Mouse (Mus musculus) MEL (cell line): ENCODE data around the gene Uspl1. TPM values are rescaled to one million over a fixed set of nuclear protein-coding genes. Genes with fewer than 3 reads are reported as not detected.

ENCODE experiments used
- DNase-seq: peaks from one replicate; pipeline ENCODE4 v3.0.0; 2011; ENCODE audit warnings: low read depth, low spot score
- H3K27ac ChIP-seq: 2 replicates; pipeline ENCODE4 v1.5.1; 2012; ENCODE audit warnings: low read depth, mild to moderate bottlenecking, control low read depth, low read length, moderate library complexity; ENCODE audit not compliant: control insufficient read depth
- H3K27me3 ChIP-seq, 2 experiments: fragments of 150-350 bp in 1 of 2; sonication (generic) in 1 of 2; 2 replicates each; pipeline ENCODE4 v1.6.1; 2012; ENCODE audit warnings: low read length in 2 of 2, mild to moderate bottlenecking in 2 of 2, improper control_type of control experiment in 1 of 2, moderate library complexity in 1 of 2; ENCODE audit not compliant: insufficient read depth in 2 of 2, control insufficient read depth in 1 of 2
- H3K36me3 ChIP-seq, 2 experiments: 2 replicates each; pipeline ENCODE4 v1.6.1; 2012 to 2014; ENCODE audit warnings: low read length in 2 of 2, improper control_type of control experiment in 1 of 2, inconsistent platforms in 1 of 2, mild to moderate bottlenecking in 1 of 2; ENCODE audit not compliant: insufficient read depth in 2 of 2, control insufficient read depth in 1 of 2
- H3K4me1 ChIP-seq, 2 experiments: fragments of 150-350 bp in 1 of 2; sonication (generic) in 1 of 2; 2 replicates each; pipeline ENCODE4 v1.6.1; 2012; ENCODE audit warnings: low read length in 2 of 2, improper control_type of control experiment in 1 of 2, mild to moderate bottlenecking in 1 of 2; ENCODE audit not compliant: insufficient read depth in 2 of 2, control insufficient read depth in 1 of 2
- H3K4me3 ChIP-seq, 2 experiments: fragments of 150-350 bp in 1 of 2; sonication (generic) in 1 of 2; 2 replicates each; pipeline ENCODE4 v1.5.1; 2012; ENCODE audit warnings: low read depth in 2 of 2, low read length in 2 of 2, mild to moderate bottlenecking in 2 of 2, moderate library complexity in 2 of 2, control low read depth in 1 of 2, improper control_type of control experiment in 1 of 2; ENCODE audit not compliant: control insufficient read depth in 1 of 2, insufficient read depth in 1 of 2
- H3K79me2 ChIP-seq: 2 replicates; pipeline ENCODE4 v1.6.1; 2012; ENCODE audit warnings: mild to moderate bottlenecking, low read length, moderate library complexity; ENCODE audit not compliant: control insufficient read depth, poor library complexity, insufficient read depth
- H3K9ac ChIP-seq: 2 replicates; pipeline ENCODE4 v1.6.1; 2012; ENCODE audit warnings: low read depth, mild to moderate bottlenecking, control low read depth, low read length, moderate library complexity; ENCODE audit not compliant: control insufficient read depth, poor library complexity, severe bottlenecking
- H3K9me3 ChIP-seq: fragments of 150-350 bp; sonication (generic); replicated peaks from 2 replicates; pipeline ENCODE4 v1.6.1; 2012; ENCODE audit warnings: mild to moderate bottlenecking, low read length, improper control_type of control experiment, moderate library complexity; ENCODE audit not compliant: insufficient read depth
- BHLHE40 ChIP-seq: IDR thresholded peaks from 2 replicates; pipeline ENCODE4 v1.6.1; 2012; ENCODE audit warnings: low read depth, mild to moderate bottlenecking, inconsistent platforms, low read length, improper control_type of control experiment, borderline replicate concordance
- CHD1 ChIP-seq: IDR thresholded peaks from 2 replicates; pipeline ENCODE4 v1.6.1; 2012; ENCODE audit warnings: low read depth, mild to moderate bottlenecking, inconsistent platforms, low read length, improper control_type of control experiment
- E2F4 ChIP-seq: IDR thresholded peaks from 2 replicates; pipeline ENCODE4 v1.6.1; 2011; ENCODE audit warnings: low read depth, low read length, improper control_type of control experiment, borderline replicate concordance
- ELF1 ChIP-seq: IDR thresholded peaks from 2 replicates; pipeline ENCODE4 v1.6.1; 2014; ENCODE audit warnings: low read depth, mild to moderate bottlenecking, inconsistent platforms, low read length, improper control_type of control experiment, moderate library complexity
- GABPA ChIP-seq: IDR thresholded peaks from 2 replicates; pipeline ENCODE4 v1.6.1; 2012; ENCODE audit warnings: low read depth, mild to moderate bottlenecking, inconsistent platforms, low read length, improper control_type of control experiment, moderate library complexity
- GATA1 ChIP-seq: IDR thresholded peaks from 2 replicates; pipeline ENCODE4 v1.6.1; 2011; ENCODE audit warnings: low read depth, low read length, improper control_type of control experiment
- HCFC1 ChIP-seq: IDR thresholded peaks from 2 replicates; pipeline ENCODE4 v1.6.1; 2012; ENCODE audit warnings: low read depth, mild to moderate bottlenecking, inconsistent platforms, low read length, improper control_type of control experiment, moderate library complexity
- KAT2A ChIP-seq: conservative IDR thresholded peaks from 2 replicates; pipeline ENCODE4 v1.6.1; 2012; ENCODE audit warnings: low read depth, low read length, improper control_type of control experiment, inconsistent platforms
- MAFK ChIP-seq: IDR thresholded peaks from 2 replicates; pipeline ENCODE4 v1.6.1; 2011; ENCODE audit warnings: low read depth, mild to moderate bottlenecking, low read length, improper control_type of control experiment, borderline replicate concordance
- MAZ ChIP-seq: IDR thresholded peaks from 2 replicates; pipeline ENCODE4 v1.6.1; 2012; ENCODE audit warnings: low read depth, mild to moderate bottlenecking, inconsistent platforms, low read length, improper control_type of control experiment
- MEF2A ChIP-seq: IDR thresholded peaks from 2 replicates; pipeline ENCODE4 v1.6.1; 2014; ENCODE audit warnings: low read depth, mild to moderate bottlenecking, inconsistent platforms, low read length, improper control_type of control experiment; ENCODE audit not compliant: poor library complexity, insufficient replicate concordance, severe bottlenecking; ENCODE audit errors: extremely low read depth
- MXI1 ChIP-seq: IDR thresholded peaks from 2 replicates; pipeline ENCODE4 v1.6.1; 2011; ENCODE audit warnings: mild to moderate bottlenecking, low read depth, low read length, improper control_type of control experiment
- MYC ChIP-seq: IDR thresholded peaks from 2 replicates; pipeline ENCODE4 v1.6.1; 2011; ENCODE audit warnings: low read depth, mild to moderate bottlenecking, low read length, improper control_type of control experiment, moderate library complexity
- NELFE ChIP-seq: IDR thresholded peaks from 2 replicates; pipeline ENCODE4 v1.6.1; 2011; ENCODE audit warnings: low read depth, low read length, improper control_type of control experiment
- NRF1 ChIP-seq: IDR thresholded peaks from 2 replicates; pipeline ENCODE4 v1.6.1; 2014; ENCODE audit warnings: low read depth, mild to moderate bottlenecking, inconsistent platforms, low read length, improper control_type of control experiment, moderate library complexity; ENCODE audit not compliant: poor library complexity, insufficient read depth, severe bottlenecking
- POLR2A ChIP-seq, 2 experiments: IDR thresholded peaks; 2 replicates each; pipeline ENCODE4 v1.6.1; 2011 to 2012; ENCODE audit warnings: low read length in 2 of 2, mild to moderate bottlenecking in 2 of 2, control low read depth in 1 of 2, improper control_type of control experiment in 1 of 2, low read depth in 1 of 2, moderate library complexity in 1 of 2; ENCODE audit not compliant: control insufficient read depth in 1 of 2, insufficient read depth in 1 of 2, poor library complexity in 1 of 2
- POLR2AphosphoS2 ChIP-seq: IDR thresholded peaks from 2 replicates; pipeline ENCODE4 v1.6.1; 2011; ENCODE audit warnings: low read length, improper control_type of control experiment
- POLR2AphosphoS5 ChIP-seq: IDR thresholded peaks from 2 replicates; pipeline ENCODE4 v1.6.1; 2012; ENCODE audit warnings: low read depth, borderline replicate concordance, mild to moderate bottlenecking, inconsistent platforms, low read length, moderate library complexity, mixed read lengths
- RAD21 ChIP-seq: IDR thresholded peaks from 2 replicates; pipeline ENCODE4 v1.6.1; 2011; ENCODE audit warnings: mild to moderate bottlenecking, low read depth, low read length, improper control_type of control experiment
- RCOR1 ChIP-seq: IDR thresholded peaks from 2 replicates; pipeline ENCODE4 v1.6.1; 2012; ENCODE audit warnings: low read depth, mild to moderate bottlenecking, inconsistent platforms, low read length, improper control_type of control experiment
- SIN3A ChIP-seq: IDR thresholded peaks from 2 replicates; pipeline ENCODE4 v1.6.1; 2012; ENCODE audit warnings: low read length, improper control_type of control experiment, inconsistent platforms
- SMC3 ChIP-seq: IDR thresholded peaks from 2 replicates; pipeline ENCODE4 v1.6.1; 2011; ENCODE audit warnings: low read depth, low read length, improper control_type of control experiment
- TBP ChIP-seq: IDR thresholded peaks from 2 replicates; pipeline ENCODE4 v1.8.0; 2011; ENCODE audit warnings: low read depth, low read length, improper control_type of control experiment
- TCF12 ChIP-seq: IDR thresholded peaks from 2 replicates; pipeline ENCODE4 v1.6.1; 2014; ENCODE audit warnings: low read depth, mild to moderate bottlenecking, inconsistent platforms, low read length, improper control_type of control experiment, moderate library complexity
- UBTF ChIP-seq: IDR thresholded peaks from 2 replicates; pipeline ENCODE4 v1.6.1; 2012; ENCODE audit warnings: low read depth, mild to moderate bottlenecking, inconsistent platforms, low read length, improper control_type of control experiment, moderate library complexity, borderline replicate concordance; ENCODE audit not compliant: insufficient read depth
- USF1 ChIP-seq: IDR thresholded peaks from 2 replicates; pipeline ENCODE4 v1.6.1; 2014; ENCODE audit warnings: low read depth, mild to moderate bottlenecking, inconsistent platforms, low read length, improper control_type of control experiment, moderate library complexity
- ZC3H11A ChIP-seq: IDR thresholded peaks from 2 replicates; pipeline ENCODE4 v1.6.1; 2012; ENCODE audit warnings: low read depth, mild to moderate bottlenecking, inconsistent platforms, low read length, improper control_type of control experiment
- ZKSCAN1 ChIP-seq: IDR thresholded peaks from 2 replicates; pipeline ENCODE4 v1.6.1; 2012; ENCODE audit warnings: low read depth, mild to moderate bottlenecking, inconsistent platforms, low read length, improper control_type of control experiment, moderate library complexity
- ZMIZ1 ChIP-seq: IDR thresholded peaks from 2 replicates; pipeline ENCODE4 v1.6.1; 2012; ENCODE audit warnings: low read depth, mild to moderate bottlenecking, inconsistent platforms, low read length, improper control_type of control experiment, moderate library complexity
- ZNF384 ChIP-seq: IDR thresholded peaks from 2 replicates; pipeline ENCODE4 v1.6.1; 2012; ENCODE audit warnings: low read depth, mild to moderate bottlenecking, inconsistent platforms, low read length, improper control_type of control experiment
- polyA plus RNA-seq, 2 experiments: library from polyadenylated mRNA; stranded (reverse) in 1 of 2; unstranded in 1 of 2; fragments of >175 nt in 1 of 2; fragments of >200 nt in 1 of 2; gene quantifications; 2 replicates each; pipeline versions ENCODE4 v1.2.1 to v1.2.4; 2012; ENCODE audit warnings: low replicate concordance in 2 of 2, low read depth in 1 of 2; ENCODE audit not compliant: insufficient read length in 2 of 2, insufficient read depth in 1 of 2, missing spikeins in 1 of 2
- total RNA-seq: library from RNA; depleted of rRNA; stranded (reverse); fragments of 300-350 nt; gene quantifications from 2 replicates; pipeline ENCODE4 v1.2.3, GENCODE M21; 2012

Gene Uspl1
- total and polyA plus RNA-seq, 3 experiments, result 68.5 to 179 (median 94.4) TPM

DNA sequence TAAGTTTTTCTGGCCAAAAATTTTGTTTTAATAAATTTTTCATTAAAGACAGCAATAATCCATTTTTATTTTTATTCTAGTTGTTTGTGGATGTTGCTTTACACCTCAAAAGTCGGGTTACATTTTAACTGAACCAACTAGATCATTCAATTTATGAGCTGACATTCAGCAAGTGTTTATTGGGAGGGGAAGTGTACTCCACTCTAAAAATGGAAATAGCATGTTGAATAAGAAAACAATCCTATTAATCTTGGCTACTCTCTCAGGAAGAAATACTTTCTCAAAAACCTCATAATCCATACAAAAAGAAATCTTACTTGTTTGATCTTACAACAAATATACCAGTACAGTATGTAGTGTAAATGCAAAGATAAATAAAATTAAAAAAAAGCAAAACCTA, 1.0 kb upstream of the Uspl1 start:
- peaks cover 38% of the 10 kb centered on the region for H3K79me2 ChIP-seq
- DNase-seq, result peak; percentile 56
- TF ChIP-seq POLR2A (IDR thresholded peaks at IDR 0.05; ENCODE audit: control insufficient read depth in 1 of 2, insufficient read depth in 1 of 2, low read depth in 1 of 2, low read length in 2 of 2, poor library complexity in 1 of 2) (no peak), UBTF (no peak), TBP (no peak), HCFC1 (no peak), CHD1 (no peak; the same call in 1 of the 2 replicates), MAZ (peak; percentile 59; the same call in 1 of the 2 replicates)
- peak overlapping the region; percentile 89 for H3K9ac ChIP-seq
- H3K4me3 ChIP-seq, result peak overlapping the region; percentile 65 to 80
- peak overlapping the region; percentile 94 for H3K27ac ChIP-seq
- H3K27me3 ChIP-seq, result no peaks in the 10 kb centered on the region
- H3K36me3 ChIP-seq, result peaks cover 14 to 52% of the 10 kb centered on the region in 2 experiments
- no peaks in the 10 kb centered on the region for H3K9me3 ChIP-seq
- peaks cover 19 to 28% of the 10 kb centered on the region in 2 experiments for H3K4me1 ChIP-seq

DNA sequence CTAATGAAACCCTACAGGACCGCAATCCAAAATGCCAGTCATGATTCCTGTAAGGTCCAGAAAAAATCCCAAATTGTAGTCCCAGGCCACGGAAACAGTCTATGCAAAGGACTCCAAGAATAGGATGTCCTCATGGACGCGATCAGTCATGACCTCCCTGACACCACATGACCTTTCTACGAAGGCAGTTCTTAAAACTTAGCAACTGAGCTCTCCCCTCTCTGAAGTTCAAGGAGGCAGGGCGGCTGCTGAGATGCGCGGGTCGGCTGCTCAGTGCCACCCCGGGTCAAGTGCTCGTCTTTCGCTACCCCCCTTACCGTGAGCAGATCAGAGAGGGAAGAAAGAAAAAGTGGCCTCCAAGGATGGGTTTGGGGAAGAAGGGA, 438 bp upstream of the Uspl1 start:
- no peak for DNase-seq
- Histone ChIP-seq H3K27ac (peak overlapping the region; percentile 94), H3K36me3 (peaks cover 20 to 50% of the 10 kb centered on the region in 2 experiments), H3K4me1 (peaks cover 16 to 23% of the 10 kb centered on the region in 2 experiments), H3K27me3 (no peaks in the 10 kb centered on the region), H3K9me3 (no peaks in the 10 kb centered on the region), H3K4me3 (peak overlapping the region; percentile 65 to 80), H3K9ac (peak overlapping the region; percentile 89), H3K79me2 (peaks cover 38% of the 10 kb centered on the region)
- TF ChIP-seq TCF12, result no peak; the same call in 1 of the 2 replicates
- no peak for TF ChIP-seq NELFE
- no peak; the same call in 1 of the 2 replicates for TF ChIP-seq ZNF384
- TF ChIP-seq MAZ, result no peak
- no peak for TF ChIP-seq NRF1
- TF ChIP-seq USF1, result peak; percentile 75
- TF ChIP-seq MAFK, result 0 out of 2 replicates have a peak, but pooled peaks have one; percentile 12
- TF ChIP-seq MXI1, result peak; percentile 68; the same call in 1 of the 2 replicates
- no peak; a peak in 1 of 4 replicates for TF ChIP-seq POLR2A (IDR thresholded peaks at IDR 0.05; ENCODE audit: control insufficient read depth in 1 of 2, insufficient read depth in 1 of 2, low read depth in 1 of 2, low read length in 2 of 2, poor library complexity in 1 of 2)
- peak; percentile 49; the same call in 1 of the 2 replicates for TF ChIP-seq RCOR1
- no peak for TF ChIP-seq ZKSCAN1
- TF ChIP-seq BHLHE40, result no peak
- peak; percentile 75 for TF ChIP-seq MYC
- peak; percentile 15; the same call in 1 of the 2 replicates for TF ChIP-seq SMC3
- TF ChIP-seq POLR2AphosphoS2, result no peak
- TF ChIP-seq CHD1, result no peak; the same call in none of the 2 replicates
- TF ChIP-seq MEF2A, result no peak
- 0 out of 2 replicates have a peak, but pooled peaks have one; percentile 24 for TF ChIP-seq ELF1
- no peak for TF ChIP-seq GATA1
- peak; percentile 73; the same call in 1 of the 2 replicates for TF ChIP-seq POLR2AphosphoS5
- no peak for TF ChIP-seq ZMIZ1
- peak; percentile 71; the same call in 1 of the 2 replicates for TF ChIP-seq UBTF
- TF ChIP-seq ZC3H11A, result no peak
- peak; percentile 75 for TF ChIP-seq SIN3A
- TF ChIP-seq RAD21, result no peak
- TF ChIP-seq E2F4, result 0 out of 2 replicates have a peak, but pooled peaks have one; percentile 71
- no peak for TF ChIP-seq GABPA
- peak; percentile 44; the same call in 1 of the 2 replicates for TF ChIP-seq KAT2A
